Mouse (Mus musculus): ENCODE data around the gene Bend5. TPM values are rescaled to one million over a fixed set of nuclear protein-coding genes. Genes with fewer than 3 reads are reported as not detected.

Gene Bend5
- total and polyA plus RNA-seq, 3 experiments: not detected

- no peak overlapping the region for H3K9ac ChIP-seq (ENCODE audit: control insufficient read depth, low read depth, low read length, poor library complexity, severe bottlenecking)
- DNase-seq (ENCODE audit: low read depth, low spot score): no peak
- H3K9me3 ChIP-seq (replicated peaks; ENCODE audit: insufficient read depth, low read length): no peaks in the 10 kb centered on the region
- H3K36me3 ChIP-seq (ENCODE audit: control insufficient read depth in 1 of 2, insufficient read depth in 2 of 2, low read length in 2 of 2): no peaks in the 10 kb centered on the region
- no peaks in the 10 kb centered on the region for H3K79me2 ChIP-seq (ENCODE audit: control insufficient read depth, insufficient read depth, low read length, poor library complexity)
- TF ChIP-seq CTCF (IDR thresholded peaks at IDR 0.05 in 2 of 3, conservative IDR thresholded peaks at IDR 0.05 in 1 of 3; ENCODE audit: control insufficient read depth in 1 of 3, insufficient read depth in 1 of 3, low read depth in 2 of 3, low read length in 3 of 3, poor library complexity in 1 of 3, severe bottlenecking in 1 of 3): no peak
- no peaks in the 10 kb centered on the region for H3K4me1 ChIP-seq (ENCODE audit: control insufficient read depth in 1 of 2, insufficient read depth in 2 of 2, low read length in 2 of 2)
- H3K27me3 ChIP-seq (ENCODE audit: control insufficient read depth in 1 of 2, insufficient read depth in 2 of 2, low read length in 2 of 2): no peaks in the 10 kb centered on the region
- no peak overlapping the region for H3K27ac ChIP-seq (ENCODE audit: control insufficient read depth, low read depth, low read length)
- no peak overlapping the region for H3K4me3 ChIP-seq (ENCODE audit: control insufficient read depth in 1 of 2, insufficient read depth in 1 of 2, low read depth in 2 of 2, low read length in 2 of 2)
Observed at GRCm38 (mm10) chr4:111493750-111494404, 79.1 kb downstream of the Bend5 start.

- TF ChIP-seq MAZ (IDR thresholded peaks at IDR 0.05; ENCODE audit: low read depth, low read length) (no peak), GATA1 (IDR thresholded peaks at IDR 0.05; ENCODE audit: low read depth, low read length) (no peak), ZC3H11A (IDR thresholded peaks at IDR 0.05; ENCODE audit: low read depth, low read length) (no peak), MYC (IDR thresholded peaks at IDR 0.05; ENCODE audit: low read depth, low read length) (no peak), CTCF (IDR thresholded peaks at IDR 0.05 in 2 of 3, conservative IDR thresholded peaks at IDR 0.05 in 1 of 3; ENCODE audit: control insufficient read depth in 1 of 3, insufficient read depth in 1 of 3, low read depth in 2 of 3, low read length in 3 of 3, poor library complexity in 1 of 3, severe bottlenecking in 1 of 3) (peak; percentile 31 to 50 (median 36)), SMC3 (IDR thresholded peaks at IDR 0.05; ENCODE audit: low read depth, low read length) (peak; percentile 21; the same call in 1 of the 2 replicates)
- no peaks in the 10 kb centered on the region for H3K36me3 ChIP-seq (ENCODE audit: control insufficient read depth in 1 of 2, insufficient read depth in 2 of 2, low read length in 2 of 2)
- no peaks in the 10 kb centered on the region for H3K4me1 ChIP-seq (ENCODE audit: control insufficient read depth in 1 of 2, insufficient read depth in 2 of 2, low read length in 2 of 2)
- H3K4me3 ChIP-seq (ENCODE audit: control insufficient read depth in 1 of 2, insufficient read depth in 1 of 2, low read depth in 2 of 2, low read length in 2 of 2): no peak overlapping the region
- H3K9ac ChIP-seq (ENCODE audit: control insufficient read depth, low read depth, low read length, poor library complexity, severe bottlenecking): no peak overlapping the region
- H3K79me2 ChIP-seq (ENCODE audit: control insufficient read depth, insufficient read depth, low read length, poor library complexity): no peaks in the 10 kb centered on the region
- no peaks in the 10 kb centered on the region for H3K9me3 ChIP-seq (replicated peaks; ENCODE audit: insufficient read depth, low read length)
- no peak overlapping the region for H3K27ac ChIP-seq (ENCODE audit: control insufficient read depth, low read depth, low read length)
- no peaks in the 10 kb centered on the region for H3K27me3 ChIP-seq (ENCODE audit: control insufficient read depth in 1 of 2, insufficient read depth in 2 of 2, low read length in 2 of 2)
- peak; percentile 10 for DNase-seq (ENCODE audit: low read depth, low spot score)
Observed at GRCm38 (mm10) chr4:111495949-111496348, 81.1 kb downstream of the Bend5 start.

GRCm38 (mm10) chr4:111498751-111499150, 83.9 kb downstream of the Bend5 start:
- H3K79me2 ChIP-seq (ENCODE audit: control insufficient read depth, insufficient read depth, low read length, poor library complexity): no peaks in the 10 kb centered on the region
- no peak overlapping the region for H3K9ac ChIP-seq (ENCODE audit: control insufficient read depth, low read depth, low read length, poor library complexity, severe bottlenecking)
- no peak overlapping the region for H3K27ac ChIP-seq (ENCODE audit: control insufficient read depth, low read depth, low read length)
- H3K4me3 ChIP-seq (ENCODE audit: control insufficient read depth in 1 of 2, insufficient read depth in 1 of 2, low read depth in 2 of 2, low read length in 2 of 2): no peak overlapping the region
- H3K36me3 ChIP-seq (ENCODE audit: control insufficient read depth in 1 of 2, insufficient read depth in 2 of 2, low read length in 2 of 2): no peaks in the 10 kb centered on the region
- DNase-seq (ENCODE audit: low read depth, low spot score): no peak
- H3K4me1 ChIP-seq (ENCODE audit: control insufficient read depth in 1 of 2, insufficient read depth in 2 of 2, low read length in 2 of 2): no peaks in the 10 kb centered on the region
- TF ChIP-seq HCFC1 (IDR thresholded peaks at IDR 0.05; ENCODE audit: low read depth, low read length) (no peak), ZKSCAN1 (IDR thresholded peaks at IDR 0.05; ENCODE audit: low read depth, low read length) (no peak), JUND (IDR thresholded peaks at IDR 0.05; ENCODE audit: low read depth, low read length) (no peak), E2F4 (IDR thresholded peaks at IDR 0.05; ENCODE audit: borderline replicate concordance, low read depth, low read length) (no peak), RAD21 (IDR thresholded peaks at IDR 0.05; ENCODE audit: low read depth, low read length) (no peak), GABPA (IDR thresholded peaks at IDR 0.05; ENCODE audit: low read depth, low read length) (no peak), GATA1 (IDR thresholded peaks at IDR 0.05; ENCODE audit: low read depth, low read length) (no peak), CTCF (IDR thresholded peaks at IDR 0.05 in 2 of 3, conservative IDR thresholded peaks at IDR 0.05 in 1 of 3; ENCODE audit: control insufficient read depth in 1 of 3, insufficient read depth in 1 of 3, low read depth in 2 of 3, low read length in 3 of 3, poor library complexity in 1 of 3, severe bottlenecking in 1 of 3) (no peak), ZMIZ1 (IDR thresholded peaks at IDR 0.05; ENCODE audit: low read depth, low read length) (no peak), MEF2A (IDR thresholded peaks at IDR 0.05; ENCODE audit: extremely low read depth, insufficient replicate concordance, low read depth, low read length, poor library complexity, severe bottlenecking) (no peak), ELF1 (IDR thresholded peaks at IDR 0.05; ENCODE audit: low read depth, low read length) (no peak), KAT2A (conservative IDR thresholded peaks at IDR 0.05; ENCODE audit: low read depth, low read length) (no peak), ZC3H11A (IDR thresholded peaks at IDR 0.05; ENCODE audit: low read depth, low read length) (no peak)
- H3K27me3 ChIP-seq (ENCODE audit: control insufficient read depth in 1 of 2, insufficient read depth in 2 of 2, low read length in 2 of 2): no peaks in the 10 kb centered on the region
- no peaks in the 10 kb centered on the region for H3K9me3 ChIP-seq (replicated peaks; ENCODE audit: insufficient read depth, low read length)
